Mouse (Mus musculus) midbrain, postnatal 0 days (tissue): ENCODE results near the gene Plb1. TPM values are rescaled to one million over a fixed set of nuclear protein-coding genes. Genes with fewer than 3 reads are reported as not detected.

Experiments
- ATAC-seq: fragments of 200-750 bp; cut with Nextera tagmentation; 2 replicates; pipeline ENCODE4 v1.8.0; 2017; ENCODE audit warnings: moderate number of reproducible peaks, mild to moderate bottlenecking, moderate TSS enrichment, moderate library complexity; ENCODE audit not compliant: low FRiP score
- DNase-seq: peaks from one replicate; pipeline ENCODE4 v3.0.0-alpha.2; 2015; ENCODE audit warnings: low spot score
- H3K27ac ChIP-seq: fragments of 300-500 bp; sonication (generic); 2 replicates; pipeline ENCODE4 v1.5.1; 2014; ENCODE audit warnings: low read depth, mild to moderate bottlenecking, low read length, mixed read lengths
- H3K27me3 ChIP-seq: fragments of 300-500 bp; sonication (generic); 2 replicates; pipeline ENCODE4 v1.6.1; 2014; ENCODE audit warnings: low read length, control low read depth, mixed read lengths; ENCODE audit not compliant: insufficient read depth
- H3K36me3 ChIP-seq: fragments of 300-500 bp; sonication (generic); 2 replicates; pipeline ENCODE4 v1.6.1; 2014; ENCODE audit warnings: low read length, control low read depth, mixed read lengths; ENCODE audit not compliant: insufficient read depth
- H3K4me1 ChIP-seq: fragments of 300-500 bp; sonication (generic); 2 replicates; pipeline ENCODE4 v1.6.1; 2014; ENCODE audit warnings: mild to moderate bottlenecking, control low read depth, antibody characterized with exemption, low read length, mixed read lengths; ENCODE audit not compliant: insufficient read depth
- H3K4me2 ChIP-seq: fragments of 300-500 bp; sonication (generic); 2 replicates; pipeline ENCODE4 v1.6.1; 2014; ENCODE audit warnings: low read depth, mild to moderate bottlenecking, low read length, mixed read lengths; ENCODE audit not compliant: poor library complexity, severe bottlenecking
- H3K4me3 ChIP-seq: fragments of 300-500 bp; sonication (generic); 2 replicates; pipeline ENCODE4 v1.5.1; 2014; ENCODE audit warnings: low read depth, mild to moderate bottlenecking, low read length, moderate library complexity
- H3K9ac ChIP-seq: fragments of 300-500 bp; sonication (generic); replicated peaks from 2 replicates; pipeline ENCODE4 v1.6.1; 2014; ENCODE audit warnings: mild to moderate bottlenecking, low read length, moderate library complexity, mixed read lengths; ENCODE audit not compliant: poor library complexity, severe bottlenecking
- H3K9me3 ChIP-seq: fragments of 300-500 bp; sonication (generic); 2 replicates; pipeline ENCODE4 v1.6.1; 2016; ENCODE audit warnings: low read length, control low read depth
- CTCF ChIP-seq: IDR thresholded peaks from 2 replicates; pipeline ENCODE4 v1.5.1; 2016; ENCODE audit warnings: antibody characterized with exemption, mild to moderate bottlenecking
- WGBS: fragments of 180-500 bp; shearing (Covaris S2); extraction: QIAGEN DNeasy Blood & Tissue Kit; methylation state at CpG from one replicate; pipeline ENCODE4 v1.1.7; 2014; 5-methylcytosine and 5-hydroxymethylcytosine counted together
- polyA plus RNA-seq: library from polyadenylated mRNA; unstranded; fragments of >200 nt; fragmentation: Nextera tagmentation; extraction: Ambion mirVana; gene quantifications from 2 replicates; pipeline ENCODE4 v1.2.1, GENCODE M21; 2015
- total RNA-seq: library from RNA; depleted of rRNA; stranded (reverse); fragments of >200 nt; gene quantifications from 2 replicates; pipeline ENCODE4 v1.2.3, GENCODE M21; 2014

Gene Plb1
- total and polyA plus RNA-seq, 2 experiments from 2014 or later: 0.11 to 0.60 TPM

DNA sequence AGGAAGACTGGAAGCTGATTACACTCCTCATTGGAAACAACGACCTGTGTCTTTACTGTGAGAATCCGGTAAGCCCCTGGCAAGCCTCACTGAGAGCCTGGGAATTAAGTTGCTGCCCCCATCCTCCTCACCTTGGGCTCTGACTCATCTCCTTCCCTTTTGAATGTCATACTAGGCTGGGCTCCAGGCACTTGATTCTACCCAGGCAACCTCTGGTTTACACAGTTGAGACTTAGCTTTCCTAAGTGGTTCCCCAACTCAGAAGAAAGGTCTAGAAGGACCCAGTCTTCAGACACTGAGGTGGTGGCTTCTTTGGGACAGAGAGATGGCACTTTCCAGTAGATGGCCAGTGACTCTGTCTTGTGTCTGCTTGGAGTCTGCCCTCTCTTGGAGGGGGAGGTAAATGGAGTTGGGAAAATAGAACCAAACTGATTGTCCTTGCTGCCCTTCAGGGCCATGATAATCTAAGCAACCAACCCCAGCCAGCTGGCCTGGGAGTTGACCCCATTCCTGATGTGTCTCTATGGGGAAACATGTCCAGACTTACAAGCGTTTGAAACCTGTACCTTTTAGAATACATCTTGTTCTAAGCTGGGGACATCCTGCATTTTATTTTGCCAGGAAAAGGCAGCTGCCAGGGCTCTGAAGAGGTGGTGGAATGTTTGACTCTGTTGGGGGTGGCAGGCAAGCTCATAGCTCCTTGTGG, 118.2 kb downstream of the Plb1 start:
- WGBS: 89% methylated on average over 3 of the region's 3 CpGs
- TF ChIP-seq CTCF: no peak
- no peaks in the 10 kb centered on the region for H3K4me1 ChIP-seq
- no peaks in the 10 kb centered on the region for H3K9me3 ChIP-seq
- H3K36me3 ChIP-seq: no peaks in the 10 kb centered on the region
- ATAC-seq: no peak
- H3K4me3 ChIP-seq: no peak overlapping the region
- no peak overlapping the region for H3K9ac ChIP-seq
- H3K27ac ChIP-seq: no peak overlapping the region
- no peak overlapping the region for H3K4me2 ChIP-seq
- DNase-seq: no peak
- H3K27me3 ChIP-seq: no peaks in the 10 kb centered on the region

DNA sequence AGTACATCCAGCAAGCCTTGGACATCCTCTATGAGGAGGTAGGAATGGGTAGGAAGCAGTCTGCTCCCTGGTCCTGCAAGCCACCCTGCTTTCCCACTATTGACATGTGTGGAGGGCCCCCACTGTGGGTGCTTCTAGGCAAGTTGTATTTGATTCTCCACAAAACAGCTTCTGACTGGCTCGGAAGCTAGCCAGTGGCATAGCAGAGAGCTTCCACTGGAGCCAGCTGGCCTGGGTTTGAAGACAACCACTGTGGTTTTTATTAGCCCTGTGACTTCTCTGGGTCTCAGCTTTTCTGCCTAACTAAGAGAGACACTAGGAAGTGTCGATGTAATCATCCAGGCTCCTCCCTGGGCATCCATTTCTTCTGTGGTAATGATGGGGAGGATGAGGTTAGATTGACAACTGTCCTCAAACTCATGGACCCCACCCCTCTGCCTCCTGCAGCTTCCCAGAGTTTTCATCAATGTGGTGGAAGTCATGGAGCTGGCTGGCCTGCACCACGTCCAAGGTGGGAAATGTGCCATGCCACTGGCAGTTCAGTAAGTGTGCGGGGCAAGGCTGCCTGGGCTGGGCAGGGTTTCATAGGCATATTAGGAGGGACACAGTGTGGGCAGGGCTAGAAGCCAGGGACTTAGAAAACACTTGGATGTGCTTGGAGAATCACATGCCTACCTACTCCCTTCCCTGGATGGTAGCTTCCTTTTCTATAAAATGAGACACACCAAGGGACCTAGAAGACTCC, 119.4 kb downstream of the Plb1 start:
- H3K36me3 ChIP-seq: no peaks in the 10 kb centered on the region
- H3K9me3 ChIP-seq: no peaks in the 10 kb centered on the region
- no peak overlapping the region for H3K4me3 ChIP-seq
- no peak for TF ChIP-seq CTCF
- H3K27me3 ChIP-seq: no peaks in the 10 kb centered on the region
- no peak overlapping the region for H3K27ac ChIP-seq
- 77% methylated on average over 4 of the region's 4 CpGs for WGBS
- H3K4me2 ChIP-seq: no peak overlapping the region
- ATAC-seq (no peak), DNase-seq (no peak)
- H3K9ac ChIP-seq: no peak overlapping the region
- no peaks in the 10 kb centered on the region for H3K4me1 ChIP-seq

DNA sequence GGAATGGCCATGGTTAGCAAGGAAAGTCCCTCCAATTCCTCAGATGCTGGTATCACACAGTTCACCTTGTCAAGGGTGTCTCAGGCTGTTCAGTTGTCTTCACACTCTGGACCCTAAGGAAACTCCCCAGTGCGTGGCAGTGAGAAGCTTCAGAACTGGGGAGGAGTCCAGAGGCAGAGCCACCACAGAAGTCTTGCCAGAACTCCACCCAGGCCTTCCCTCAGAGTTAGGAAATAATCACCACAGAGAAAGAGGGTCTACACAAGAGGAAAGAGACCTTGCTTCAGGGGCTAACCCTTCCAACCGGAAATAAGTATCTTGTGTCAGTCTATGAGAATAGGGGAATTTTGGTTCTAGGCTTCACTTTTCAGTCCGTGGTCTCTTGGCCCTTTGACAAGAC, 120.3 kb downstream of the Plb1 start:
- no peak for TF ChIP-seq CTCF
- no peak for ATAC-seq
- no peaks in the 10 kb centered on the region for H3K9me3 ChIP-seq
- no peak overlapping the region for H3K27ac ChIP-seq
- no peak overlapping the region for H3K9ac ChIP-seq
- 91% methylated on average over 3 of the region's 3 CpGs for WGBS
- no peaks in the 10 kb centered on the region for H3K27me3 ChIP-seq
- no peak for DNase-seq
- no peaks in the 10 kb centered on the region for H3K36me3 ChIP-seq
- H3K4me1 ChIP-seq: no peaks in the 10 kb centered on the region
- H3K4me3 ChIP-seq: no peak overlapping the region
- H3K4me2 ChIP-seq: no peak overlapping the region

DNA sequence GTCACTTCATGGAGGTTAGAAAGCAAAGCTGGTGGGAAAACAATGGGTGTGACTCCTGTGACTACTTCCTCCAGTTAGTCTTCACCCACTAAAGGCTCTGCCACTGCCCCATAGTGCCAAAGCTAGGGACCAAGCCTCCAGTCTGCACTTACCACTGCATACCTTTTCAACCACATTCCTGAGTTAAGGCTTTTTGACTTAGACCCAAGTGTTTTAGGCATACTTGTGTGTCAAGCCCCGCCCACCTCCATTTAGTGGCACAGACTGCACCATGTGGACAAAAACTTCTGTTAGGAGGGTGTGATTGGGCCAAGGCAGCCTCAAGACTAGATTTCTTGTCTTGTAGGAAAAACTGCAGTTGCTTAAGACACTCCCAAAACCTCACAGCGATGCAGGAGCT, 120.8 kb downstream of the Plb1 start:
- Histone ChIP-seq H3K4me1 (no peaks in the 10 kb centered on the region), H3K27ac (no peak overlapping the region), H3K9me3 (no peaks in the 10 kb centered on the region), H3K36me3 (no peaks in the 10 kb centered on the region), H3K27me3 (no peaks in the 10 kb centered on the region), H3K9ac (no peak overlapping the region), H3K4me2 (no peak overlapping the region), H3K4me3 (no peak overlapping the region)
- WGBS: 80% methylated on average over 2 of the region's 2 CpGs
- ATAC-seq (no peak), DNase-seq (no peak)
- no peak for TF ChIP-seq CTCF

DNA sequence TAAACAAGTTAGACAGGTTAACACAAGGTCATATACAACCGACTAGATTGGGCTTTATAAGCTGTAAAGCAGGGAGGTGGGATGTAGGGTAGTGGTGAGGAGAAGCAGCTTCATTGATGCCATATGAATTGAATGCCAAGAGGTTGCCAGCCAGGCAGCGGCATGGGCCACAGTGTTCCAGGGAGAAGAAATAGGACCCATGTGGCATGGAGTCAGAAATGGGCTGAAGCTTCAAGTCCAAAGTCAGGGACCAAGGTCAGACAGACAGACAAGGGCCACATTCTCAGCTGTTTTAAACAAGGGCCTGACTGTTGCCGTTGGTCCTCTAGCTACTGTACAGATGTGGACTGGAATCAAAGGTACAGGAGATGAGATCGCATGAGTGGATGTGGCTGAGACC, 128.0 kb downstream of the Plb1 start:
- Histone ChIP-seq H3K9me3 (no peaks in the 10 kb centered on the region), H3K36me3 (no peaks in the 10 kb centered on the region), H3K9ac (no peak overlapping the region), H3K27me3 (no peaks in the 10 kb centered on the region), H3K4me1 (no peaks in the 10 kb centered on the region), H3K4me2 (no peak overlapping the region), H3K4me3 (no peak overlapping the region), H3K27ac (no peak overlapping the region)
- DNase-seq (no peak), ATAC-seq (no peak)
- no peak for TF ChIP-seq CTCF
- 91% methylated on average over 4 of the region's 4 CpGs for WGBS
